Mouse (Mus musculus) heart, embryonic 16.5 days (tissue): ENCODE data around the gene Umodl1. TPM values are rescaled to one million over a fixed set of nuclear protein-coding genes. Genes with fewer than 3 reads are reported as not detected.
A peak's percentile ranks its signal among the peaks of the same experiment; 100 is the strongest.

Source experiments
- ATAC-seq: fragments of 200-750 bp; cut with Nextera tagmentation; replicated peaks from 2 replicates; pipeline ENCODE4 v1.8.0; 2017; ENCODE audit warnings: moderate number of reproducible peaks; ENCODE audit not compliant: insufficient read depth, low FRiP score; ENCODE audit errors: extremely low read depth
- H3K27ac ChIP-seq: fragments of 300-500 bp; sonication (generic); 2 replicates; pipeline ENCODE4 v1.5.1; 2014; ENCODE audit warnings: mild to moderate bottlenecking, low read length, control low read depth, moderate library complexity
- H3K27me3 ChIP-seq: fragments of 300-500 bp; sonication (generic); 2 replicates; pipeline ENCODE4 v1.6.1; 2014; ENCODE audit warnings: low read length, mixed read lengths; ENCODE audit not compliant: control insufficient read depth, insufficient read depth
- H3K36me3 ChIP-seq: fragments of 300-500 bp; sonication (generic); 2 replicates; pipeline ENCODE4 v1.6.1; 2014; ENCODE audit not compliant: control insufficient read depth, insufficient read depth
- H3K4me1 ChIP-seq: fragments of 300-500 bp; sonication (generic); 2 replicates; pipeline ENCODE4 v1.6.1; 2014; ENCODE audit warnings: low read length, mixed read lengths; ENCODE audit not compliant: control insufficient read depth, insufficient read depth
- H3K4me2 ChIP-seq: fragments of 300-500 bp; sonication (generic); 2 replicates; pipeline ENCODE4 v1.6.1; 2014; ENCODE audit warnings: low read depth, mild to moderate bottlenecking, control low read depth, low read length
- H3K4me3 ChIP-seq: fragments of 300-500 bp; sonication (generic); 2 replicates; pipeline ENCODE4 v1.5.1; 2014; ENCODE audit warnings: mild to moderate bottlenecking, control low read depth, low read length
- H3K9ac ChIP-seq: fragments of 300-500 bp; sonication (generic); 2 replicates; pipeline ENCODE4 v1.6.1; 2014; ENCODE audit warnings: low read length, control low read depth
- H3K9me3 ChIP-seq: fragments of 300-500 bp; sonication (generic); replicated peaks from 2 replicates; pipeline ENCODE4 v1.6.1; 2016; ENCODE audit warnings: low read length; ENCODE audit not compliant: control insufficient read depth
- WGBS: fragments of 180-500 bp; shearing (Covaris S2); extraction: QIAGEN DNeasy Blood & Tissue Kit; methylation state at CpG from one replicate; pipeline ENCODE4 v1.1.7; 2014; 5-methylcytosine and 5-hydroxymethylcytosine counted together
- polyA plus RNA-seq: library from polyadenylated mRNA; unstranded; fragments of >200 nt; fragmentation: Nextera tagmentation; extraction: Ambion mirVana; gene quantifications from 2 replicates; pipeline ENCODE4 v1.2.1, GENCODE M21; 2015

Gene Umodl1
- polyA plus RNA-seq, 1 experiment from 2014 or later, result 3.0 TPM

GRCm38 (mm10) chr17:31037331-31037730 lies 82.9 kb downstream of the Umodl1 start:
- no peaks in the 10 kb centered on the region for H3K27me3 ChIP-seq
- no peak overlapping the region for H3K9ac ChIP-seq
- no peak for ATAC-seq
- H3K27ac ChIP-seq, result no peak overlapping the region
- H3K4me2 ChIP-seq, result no peak overlapping the region
- peaks cover 15% of the 10 kb centered on the region for H3K4me1 ChIP-seq
- 71% methylated on average over 8 of the region's 8 CpGs for WGBS
- no peaks in the 10 kb centered on the region for H3K36me3 ChIP-seq
- peaks cover 1% of the 10 kb centered on the region; the same call in 1 of the 2 replicates for H3K9me3 ChIP-seq
- H3K4me3 ChIP-seq, result no peak overlapping the region

- ATAC-seq, result no peak
- Histone ChIP-seq H3K4me1 (peaks cover 17% of the 10 kb centered on the region), H3K27ac (no peak overlapping the region), H3K4me3 (no peak overlapping the region), H3K4me2 (no peak overlapping the region), H3K9ac (no peak overlapping the region), H3K36me3 (no peaks in the 10 kb centered on the region), H3K27me3 (no peaks in the 10 kb centered on the region), H3K9me3 (no peaks in the 10 kb centered on the region)
- 64% methylated on average over 4 of the region's 4 CpGs for WGBS
Observed at GRCm38 (mm10) chr17:31038381-31038780, 83.9 kb downstream of the Umodl1 start.

- H3K9ac ChIP-seq, result no peak overlapping the region
- H3K9me3 ChIP-seq, result no peaks in the 10 kb centered on the region
- WGBS, result 62% methylated on average over 7 of the region's 7 CpGs
- H3K27me3 ChIP-seq, result no peaks in the 10 kb centered on the region
- H3K27ac ChIP-seq, result no peak overlapping the region; the same call in 1 of the 2 replicates
- no peaks in the 10 kb centered on the region for H3K36me3 ChIP-seq
- H3K4me3 ChIP-seq, result no peak overlapping the region
- no peak overlapping the region for H3K4me2 ChIP-seq
- no peak for ATAC-seq
- H3K4me1 ChIP-seq, result peaks cover 6% of the 10 kb centered on the region
Observed at GRCm38 (mm10) chr17:31039626-31040025, 85.2 kb downstream of the Umodl1 start.

- no peak overlapping the region; the same call in 1 of the 2 replicates for H3K27ac ChIP-seq
- H3K4me2 ChIP-seq, result no peak overlapping the region
- no peak overlapping the region for H3K9ac ChIP-seq
- no peaks in the 10 kb centered on the region for H3K9me3 ChIP-seq
- 63% methylated on average over 7 of the region's 7 CpGs for WGBS
- H3K4me1 ChIP-seq, result 0 out of 2 replicates have a peak, but pooled peaks cover 3% of the 10 kb centered on the region
- H3K36me3 ChIP-seq, result no peaks in the 10 kb centered on the region
- ATAC-seq, result no peak
- H3K27me3 ChIP-seq, result no peaks in the 10 kb centered on the region
- H3K4me3 ChIP-seq, result no peak overlapping the region
Observed at GRCm38 (mm10) chr17:31040421-31040820, 86.0 kb downstream of the Umodl1 start.

GRCm38 (mm10) chr17:31042751-31043150 lies 88.3 kb downstream of the Umodl1 start:
- H3K4me1 ChIP-seq, result 0 out of 2 replicates have a peak, but pooled peaks cover 3% of the 10 kb centered on the region

GRCm38 (mm10) chr17:31057151-31057890 lies 102.9 kb downstream of the Umodl1 start, which contains the start of gene Abcg1:
Gene Abcg1, plus strand, starts transcription at chr17:31057675.
- peaks cover 6% of the 10 kb centered on the region; the same call in 1 of the 2 replicates for H3K9me3 ChIP-seq
- no peaks in the 10 kb centered on the region for H3K36me3 ChIP-seq
- ATAC-seq, result 0 out of 2 replicates have a peak, but pooled peaks have one; percentile 10
- H3K9ac ChIP-seq, result peak within 1 kb of the TSS; percentile 74
- H3K4me1 ChIP-seq, result peaks cover 31% of the 10 kb centered on the region
- no peaks in the 10 kb centered on the region for H3K27me3 ChIP-seq
- 3% methylated on average over 49 of the region's 49 CpGs for WGBS
- peak within 1 kb of the TSS; percentile 97 for H3K4me2 ChIP-seq
- H3K27ac ChIP-seq, result peak within 1 kb of the TSS; percentile 63
- H3K4me3 ChIP-seq, result peak within 1 kb of the TSS; percentile 69

More at GRCm38 (mm10) chr17:31042751-31043150, 88.3 kb downstream of the Umodl1 start:
- H3K27me3 ChIP-seq, result no peaks in the 10 kb centered on the region
- H3K27ac ChIP-seq, result no peak overlapping the region
- no peaks in the 10 kb centered on the region for H3K36me3 ChIP-seq
- 66% methylated on average over 2 of the region's 2 CpGs for WGBS
- H3K9ac ChIP-seq, result no peak overlapping the region
- no peaks in the 10 kb centered on the region for H3K9me3 ChIP-seq
- no peak for ATAC-seq
- no peak overlapping the region for H3K4me3 ChIP-seq
- H3K4me2 ChIP-seq, result no peak overlapping the region

GRCm38 (mm10) chr17:31057891-31058744 lies 103.7 kb downstream of the Umodl1 start:
- Histone ChIP-seq H3K4me3 (peak overlapping the region; percentile 69), H3K27me3 (no peaks in the 10 kb centered on the region), H3K27ac (peak overlapping the region; percentile 63), H3K9ac (peak overlapping the region; percentile 74), H3K4me2 (peak overlapping the region; percentile 97), H3K36me3 (no peaks in the 10 kb centered on the region), H3K4me1 (peaks cover 31% of the 10 kb centered on the region), H3K9me3 (peaks cover 6% of the 10 kb centered on the region; the same call in 1 of the 2 replicates)
- no peak for ATAC-seq
- 1% methylated on average over 31 of the region's 31 CpGs for WGBS

GRCm38 (mm10) chr17:31058745-31059085 lies 104.3 kb downstream of the Umodl1 start:
- no peaks in the 10 kb centered on the region for H3K36me3 ChIP-seq
- ATAC-seq, result 0 out of 2 replicates have a peak, but pooled peaks have one; percentile 39
- H3K4me2 ChIP-seq, result peak overlapping the region; percentile 97
- peaks cover 31% of the 10 kb centered on the region for H3K4me1 ChIP-seq
- H3K9me3 ChIP-seq, result peaks cover under 1% of the 10 kb centered on the region; the same call in 1 of the 2 replicates
- H3K27me3 ChIP-seq, result no peaks in the 10 kb centered on the region
- WGBS, result 4% methylated on average over 13 of the region's 13 CpGs
- peak overlapping the region; percentile 69 for H3K4me3 ChIP-seq
- peak overlapping the region; percentile 74 for H3K9ac ChIP-seq
- H3K27ac ChIP-seq, result peak overlapping the region; percentile 63
